Mouse (Mus musculus) kidney, adult 2 months (tissue): ENCODE results near the gene Ehd4.

Source experiments
- CTCF ChIP-seq: fragments of 200-500 bp; conservative IDR thresholded peaks from 2 replicates; pipeline ENCODE4 v1.5.1; 2011; ENCODE audit warnings: low read depth, mild to moderate bottlenecking, control low read depth, low read length, moderate library complexity, mixed read lengths; ENCODE audit not compliant: insufficient read depth, insufficient read length
- POLR2A ChIP-seq: fragments of 200-500 bp; IDR thresholded peaks from one replicate; pipeline ENCODE4 v1.6.1; 2011; ENCODE audit warnings: low read depth, low read length, control low read depth

- TF ChIP-seq CTCF (peak; percentile 65), POLR2A (no peak)
These were observed 69.6 kb downstream of the Ehd4 start for GRCm38 (mm10) chr2:120084593-120085361.
